16 mouse cellular contexts compared by ENCODE assay signal in genomic region chr5:124503742-124504141, GRCm38 (mm10). TPM values are rescaled to one million over a fixed set of nuclear protein-coding genes. Genes with fewer than 3 reads are reported as not detected.
DNase-seq lines count a peak whose midpoint lies in the region; ATAC-seq and TF ChIP-seq lines count a peak whose summit lies in the region.
"Had no signal": no experiment of that assay in that cellular context is flagged by ENCODE, and none has a peak within 500 bp of the region (broad histone marks: within the 10 kb centered on the region; RNA-seq: fewer than 3 reads in every experiment).

No protein-coding gene starts in this region.

- no peak overlapping the region for H3K4me3 ChIP-seq in gastrocnemius, adult 2 months
- H3K4me3 ChIP-seq: stomach, embryonic 15.5 days had no signal

- no peak for DNase-seq in gastrocnemius, adult 2 months
- no peak for DNase-seq in gastrocnemius, postnatal 10 days
- peak; percentile 50 to 54 for DNase-seq in frontal cortex, postnatal 14 days (ENCODE audit: low spot score in 2 of 2)
- DNase-seq in layer of hippocampus, postnatal 36 days: peak; percentile 77 to 82
- peak; percentile 61 for DNase-seq in right cerebral cortex, postnatal 14 days
- DNase-seq in urinary bladder, adult 2 months (ENCODE audit: low spot score): no peak
- no peak for DNase-seq in cerebellum, adult 9-11 months
- DNase-seq: cerebellum, adult 11 months; forebrain, postnatal 0 days; heart, adult 18-20 months; heart, postnatal 10 days; kidney, adult 2 months; lung, postnatal 10 days had no signal

- TF ChIP-seq CTCF in gastrocnemius, adult 2 months (IDR thresholded peaks at IDR 0.05): no peak

- intact Hi-C loops in gastrocnemius, adult 2 months (cut with DNase I): no loop called here

- no peak for ATAC-seq in activated CD4-positive, CD25-positive, alpha-beta regulatory T cell, adult 4 months
- ATAC-seq: forebrain, postnatal 0 days; hindbrain, embryonic 16.5 days had no signal

- peak overlapping the region; percentile 97 for H3K27ac ChIP-seq in gastrocnemius, adult 2 months
- H3K27ac ChIP-seq: stomach, embryonic 15.5 days had no signal

RNA-seq across cellular contexts. Expression of gene Snrnp35, which starts 20.8 kb away (rescaled TPM):
- total RNA-seq in gastrocnemius, adult 2 months (2021): 10 to 100 TPM; 27.7 to 33.1 TPM
- 10 to 100 TPM; 21.8 to 23.6 TPM for total RNA-seq in gastrocnemius, postnatal 10 days (2021)
- total RNA-seq in layer of hippocampus, postnatal 36 days (2021): 10 to 100 TPM; 27.4 to 31.7 TPM
- 7.2 and 8.8 TPM in 2 replicates for polyA plus RNA-seq in urinary bladder, adult 2 months (2012; rRNA removed)
- polyA plus RNA-seq in activated CD4-positive, CD25-positive, alpha-beta regulatory T cell, adult 4 months (2017; shearing (Covaris generic)): 10 to 100 TPM in 1 of 2 experiments, 1 to 10 TPM in 1; 5.0 to 12.3 TPM

RNA-seq across cellular contexts. Expression of gene Rilpl2, which starts 25.6 kb away (rescaled TPM):
- total RNA-seq in gastrocnemius, adult 2 months (2021): 1 to 10 TPM; 4.6 to 4.7 TPM
- total RNA-seq in gastrocnemius, postnatal 10 days (2021): 1 to 10 TPM; 6.6 to 7.9 TPM
- 10 to 100 TPM; 19.8 to 20.6 TPM for total RNA-seq in layer of hippocampus, postnatal 36 days (2021)
- polyA plus RNA-seq in urinary bladder, adult 2 months (2012; rRNA removed): 18.7 and 20.3 TPM in 2 replicates
- polyA plus RNA-seq in activated CD4-positive, CD25-positive, alpha-beta regulatory T cell, adult 4 months (2017; shearing (Covaris generic)): 10 to 100 TPM; 69.3 to 73.3 TPM

RNA-seq across cellular contexts. Expression of gene Rilpl1, which starts 27.4 kb away (rescaled TPM):
- 100 to 1,000 TPM; 243 to 286 TPM for total RNA-seq in gastrocnemius, adult 2 months (2021)
- total RNA-seq in gastrocnemius, postnatal 10 days (2021): 10 to 100 TPM; 48.9 to 49.3 TPM
- 10 to 100 TPM; 68.7 to 72.1 TPM for total RNA-seq in layer of hippocampus, postnatal 36 days (2021)
- polyA plus RNA-seq in urinary bladder, adult 2 months (2012; rRNA removed): 17.7 and 24.6 TPM in 2 replicates
- under 1 TPM; 0.69 to 0.86 TPM for polyA plus RNA-seq in activated CD4-positive, CD25-positive, alpha-beta regulatory T cell, adult 4 months (2017; shearing (Covaris generic))

RNA-seq across cellular contexts. Expression of gene Tmed2, which starts 36.8 kb away (rescaled TPM):
- 100 to 1,000 TPM; 144 to 170 TPM for total RNA-seq in gastrocnemius, adult 2 months (2021)
- total RNA-seq in gastrocnemius, postnatal 10 days (2021): 100 to 1,000 TPM; 158 to 163 TPM
- 100 to 1,000 TPM; 102 to 106 TPM for total RNA-seq in layer of hippocampus, postnatal 36 days (2021)
- 226 and 254 TPM in 2 replicates for polyA plus RNA-seq in urinary bladder, adult 2 months (2012; rRNA removed)
- polyA plus RNA-seq in activated CD4-positive, CD25-positive, alpha-beta regulatory T cell, adult 4 months (2017; shearing (Covaris generic)): 10 to 100 TPM; 67.0 to 80.4 TPM

RNA-seq across cellular contexts. Expression of gene Ddx55, which starts 48.9 kb away (rescaled TPM):
- total RNA-seq in gastrocnemius, adult 2 months (2021): 1 to 10 TPM; 4.5 to 4.8 TPM
- total RNA-seq in gastrocnemius, postnatal 10 days (2021): 1 to 10 TPM; 4.9 to 6.0 TPM
- 10 to 100 TPM; 23.3 to 28.3 TPM for total RNA-seq in layer of hippocampus, postnatal 36 days (2021)
- 14.3 and 14.7 TPM in 2 replicates for polyA plus RNA-seq in urinary bladder, adult 2 months (2012; rRNA removed)
- polyA plus RNA-seq in activated CD4-positive, CD25-positive, alpha-beta regulatory T cell, adult 4 months (2017; shearing (Covaris generic)): 10 to 100 TPM; 16.3 to 16.6 TPM

Comparison
In these comparisons a context has a peak if more than half of its experiments do, and no peak if none do; other contexts are left out.
1. DNase-seq: peak in frontal cortex, postnatal 14 days (2 of 2), layer of hippocampus, postnatal 36 days (2 of 2) and right cerebral cortex, postnatal 14 days (single experiment); none in gastrocnemius, adult 2 months (single experiment), gastrocnemius, postnatal 10 days (single experiment), urinary bladder, adult 2 months (single experiment) and cerebellum, adult 9-11 months (single experiment).